Mouse (Mus musculus): Measurements from ENCODE around the gene Rere. TPM values are rescaled to one million over a fixed set of nuclear protein-coding genes. Genes with fewer than 3 reads are reported as not detected.

The Rere gene
- polyA plus RNA-seq, 1 experiment from 2014 or later, result 30.3 TPM

GRCm38 (mm10) chr4:150414296-150414695 lies 132.8 kb downstream of the Rere start:
- H3K4me1 ChIP-seq (replicated peaks; ENCODE audit: control insufficient read depth, insufficient read depth, low read length), result no peaks in the 10 kb centered on the region; the same call in 1 of the 2 replicates
- no peaks in the 10 kb centered on the region; the same call in 1 of the 2 replicates for H3K36me3 ChIP-seq (ENCODE audit: control insufficient read depth, insufficient read depth, low read length)
- H3K9ac ChIP-seq (ENCODE audit: low read length), result no peak overlapping the region
- no peaks in the 10 kb centered on the region for H3K27me3 ChIP-seq (ENCODE audit: control insufficient read depth, insufficient read depth, low read depth, low read length)
- WGBS, result 52% methylated on average over 5 of the region's 5 CpGs
- H3K9me3 ChIP-seq (ENCODE audit: control insufficient read depth, low read length), result no peaks in the 10 kb centered on the region
- H3K27ac ChIP-seq (ENCODE audit: low read length), result no peak overlapping the region
- H3K4me2 ChIP-seq (ENCODE audit: low read depth, low read length), result no peak overlapping the region
- ATAC-seq (ENCODE audit: low read depth), result no peak
- H3K4me3 ChIP-seq (ENCODE audit: low read length), result no peak overlapping the region

GRCm38 (mm10) chr4:150414759-150415158 lies 133.3 kb downstream of the Rere start:
- Histone ChIP-seq H3K4me3 (ENCODE audit: low read length) (no peak overlapping the region), H3K36me3 (ENCODE audit: control insufficient read depth, insufficient read depth, low read length) (no peaks in the 10 kb centered on the region; the same call in 1 of the 2 replicates), H3K9me3 (ENCODE audit: control insufficient read depth, low read length) (no peaks in the 10 kb centered on the region), H3K27me3 (ENCODE audit: control insufficient read depth, insufficient read depth, low read depth, low read length) (no peaks in the 10 kb centered on the region), H3K4me1 (replicated peaks; ENCODE audit: control insufficient read depth, insufficient read depth, low read length) (no peaks in the 10 kb centered on the region; the same call in 1 of the 2 replicates), H3K27ac (ENCODE audit: low read length) (no peak overlapping the region), H3K9ac (ENCODE audit: low read length) (no peak overlapping the region), H3K4me2 (ENCODE audit: low read depth, low read length) (no peak overlapping the region)
- WGBS, result 76% methylated on average over 1 of the region's 1 CpGs
- no peak for ATAC-seq (ENCODE audit: low read depth)

DNA sequence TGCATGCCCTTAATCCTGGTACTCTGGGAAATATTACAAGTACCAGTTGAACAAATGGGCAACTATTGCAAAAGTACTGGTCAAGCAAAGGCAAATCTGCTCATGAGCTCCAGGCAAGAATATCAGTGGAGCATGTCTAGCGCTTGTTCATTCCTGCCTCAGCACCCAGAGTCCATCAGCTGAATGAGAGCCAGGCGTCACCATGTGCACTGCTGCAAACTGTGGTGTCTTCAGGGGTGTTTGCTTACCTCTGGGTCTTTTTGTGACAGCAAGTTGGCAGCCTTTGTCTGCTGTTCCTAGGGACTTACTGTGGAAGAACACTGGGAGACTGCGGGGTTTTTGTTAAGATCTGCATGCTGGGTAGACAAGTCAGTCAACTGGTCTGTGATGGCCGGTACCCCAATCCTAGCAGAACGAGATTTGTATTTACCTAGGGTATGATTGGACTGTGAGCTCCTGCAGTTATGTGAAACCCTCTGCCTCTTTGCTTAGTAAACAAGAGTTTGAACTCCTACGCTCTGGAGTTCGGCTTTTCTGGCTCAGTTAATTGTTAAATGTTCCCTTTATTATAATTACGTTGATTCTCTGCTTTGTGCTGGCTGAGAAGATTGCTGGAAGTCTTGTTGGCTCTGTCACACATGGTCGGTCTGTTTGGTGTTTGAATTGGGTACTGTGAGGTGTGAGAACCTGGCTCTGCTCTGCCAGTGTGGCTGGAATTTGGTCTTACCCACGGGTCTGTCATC lies 134.0 kb downstream of the Rere start:
- H3K27me3 ChIP-seq (ENCODE audit: control insufficient read depth, insufficient read depth, low read depth, low read length), result no peaks in the 10 kb centered on the region
- no peak overlapping the region for H3K27ac ChIP-seq (ENCODE audit: low read length)
- no peaks in the 10 kb centered on the region for H3K9me3 ChIP-seq (ENCODE audit: control insufficient read depth, low read length)
- H3K4me2 ChIP-seq (ENCODE audit: low read depth, low read length), result no peak overlapping the region
- ATAC-seq (ENCODE audit: low read depth), result peak; percentile 69
- H3K4me3 ChIP-seq (ENCODE audit: low read length), result no peak overlapping the region
- no peaks in the 10 kb centered on the region for H3K36me3 ChIP-seq (ENCODE audit: control insufficient read depth, insufficient read depth, low read length)
- 55% methylated on average over 10 of the region's 10 CpGs for WGBS
- H3K9ac ChIP-seq (ENCODE audit: low read length), result no peak overlapping the region
- no peaks in the 10 kb centered on the region; the same call in 1 of the 2 replicates for H3K4me1 ChIP-seq (replicated peaks; ENCODE audit: control insufficient read depth, insufficient read depth, low read length)

- no peak for ATAC-seq (ENCODE audit: low read depth)
- WGBS, result 80% methylated on average over 10 of the region's 10 CpGs
These were observed 139.3 kb downstream of the Rere start for GRCm38 (mm10) chr4:150420576-150421263.

DNA sequence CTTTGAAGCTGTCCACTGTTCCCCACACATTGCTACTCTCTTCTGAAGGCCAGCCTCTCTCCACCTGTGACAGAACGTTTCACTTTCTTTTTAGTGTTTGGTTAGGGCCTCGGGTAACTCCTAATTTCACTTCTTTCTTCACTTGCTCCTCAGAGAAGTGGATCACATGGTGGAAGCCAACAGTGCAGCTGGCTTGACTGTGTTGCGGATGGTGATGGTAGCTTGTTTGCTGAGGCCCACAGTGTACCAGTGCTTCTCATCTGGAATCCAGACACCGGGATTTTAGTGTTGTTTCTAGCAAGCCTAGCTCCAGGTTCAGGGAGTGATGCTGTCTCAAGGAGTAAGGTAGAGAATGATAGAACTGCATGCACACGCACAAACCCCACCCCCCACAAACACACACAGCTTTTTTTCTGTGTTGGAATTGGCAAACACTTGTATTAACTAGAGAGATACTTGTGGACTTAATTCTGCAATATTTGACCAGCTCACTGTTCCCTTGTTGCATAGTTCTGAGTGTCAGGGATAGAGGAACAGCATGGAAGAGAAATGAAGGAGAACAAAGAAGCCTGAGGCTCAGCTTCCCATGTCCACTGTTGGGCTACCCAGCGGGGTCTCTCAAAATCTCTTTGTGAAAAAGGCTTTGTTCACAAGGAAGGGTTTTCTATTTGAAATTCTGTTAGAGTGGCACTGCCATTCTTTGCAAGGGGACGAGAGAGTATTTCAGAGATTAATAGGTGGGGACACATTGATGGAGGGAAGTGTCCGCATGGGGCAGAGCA lies 144.8 kb downstream of the Rere start:
- peak; percentile 38 for ATAC-seq (ENCODE audit: low read depth)
- H3K4me1 ChIP-seq (replicated peaks; ENCODE audit: control insufficient read depth, insufficient read depth, low read length), result peaks cover 9% of the 10 kb centered on the region
- H3K4me2 ChIP-seq (ENCODE audit: low read depth, low read length), result 0 out of 2 replicates have a peak overlapping the region, but pooled peaks have one; percentile 9
- no peaks in the 10 kb centered on the region for H3K36me3 ChIP-seq (ENCODE audit: control insufficient read depth, insufficient read depth, low read length)
- H3K27me3 ChIP-seq (ENCODE audit: control insufficient read depth, insufficient read depth, low read depth, low read length), result no peaks in the 10 kb centered on the region
- 47% methylated on average over 8 of the region's 8 CpGs for WGBS
- 0 out of 2 replicates have a peak overlapping the region, but pooled peaks have one; percentile 16 for H3K27ac ChIP-seq (ENCODE audit: low read length)
- H3K9ac ChIP-seq (ENCODE audit: low read length), result no peak overlapping the region
- H3K4me3 ChIP-seq (ENCODE audit: low read length), result no peak overlapping the region
- no peaks in the 10 kb centered on the region for H3K9me3 ChIP-seq (ENCODE audit: control insufficient read depth, low read length)

More at GRCm38 (mm10) chr4:150420576-150421263, 139.3 kb downstream of the Rere start:
- Histone ChIP-seq H3K27me3 (ENCODE audit: control insufficient read depth, insufficient read depth, low read depth, low read length) (no peaks in the 10 kb centered on the region), H3K9me3 (ENCODE audit: control insufficient read depth, low read length) (no peaks in the 10 kb centered on the region), H3K4me2 (ENCODE audit: low read depth, low read length) (no peak overlapping the region), H3K9ac (ENCODE audit: low read length) (no peak overlapping the region), H3K4me3 (ENCODE audit: low read length) (no peak overlapping the region), H3K4me1 (replicated peaks; ENCODE audit: control insufficient read depth, insufficient read depth, low read length) (no peaks in the 10 kb centered on the region; the same call in 1 of the 2 replicates), H3K36me3 (ENCODE audit: control insufficient read depth, insufficient read depth, low read length) (no peaks in the 10 kb centered on the region; the same call in 1 of the 2 replicates), H3K27ac (ENCODE audit: low read length) (no peak overlapping the region)

- ATAC-seq (ENCODE audit: low read depth), result no peak
- Histone ChIP-seq H3K4me1 (replicated peaks; ENCODE audit: control insufficient read depth, insufficient read depth, low read length) (peaks cover 9% of the 10 kb centered on the region), H3K4me2 (ENCODE audit: low read depth, low read length) (no peak overlapping the region), H3K27ac (ENCODE audit: low read length) (no peak overlapping the region; the same call in 1 of the 2 replicates), H3K9me3 (ENCODE audit: control insufficient read depth, low read length) (no peaks in the 10 kb centered on the region), H3K9ac (ENCODE audit: low read length) (no peak overlapping the region), H3K4me3 (ENCODE audit: low read length) (no peak overlapping the region), H3K36me3 (ENCODE audit: control insufficient read depth, insufficient read depth, low read length) (no peaks in the 10 kb centered on the region), H3K27me3 (ENCODE audit: control insufficient read depth, insufficient read depth, low read depth, low read length) (no peaks in the 10 kb centered on the region)
- 46% methylated on average over 5 of the region's 5 CpGs for WGBS
These were observed 145.5 kb downstream of the Rere start for GRCm38 (mm10) chr4:150426880-150427476.

- H3K36me3 ChIP-seq (ENCODE audit: control insufficient read depth, insufficient read depth, low read length), result no peaks in the 10 kb centered on the region; the same call in 1 of the 2 replicates
- H3K27me3 ChIP-seq (ENCODE audit: control insufficient read depth, insufficient read depth, low read depth, low read length), result no peaks in the 10 kb centered on the region
- WGBS, result 71% methylated on average over 3 of the region's 4 CpGs
- H3K4me3 ChIP-seq (ENCODE audit: low read length), result no peak overlapping the region
- no peak overlapping the region for H3K9ac ChIP-seq (ENCODE audit: low read length)
- H3K4me1 ChIP-seq (replicated peaks; ENCODE audit: control insufficient read depth, insufficient read depth, low read length), result peaks cover 9% of the 10 kb centered on the region
- H3K4me2 ChIP-seq (ENCODE audit: low read depth, low read length), result no peak overlapping the region
- ATAC-seq (ENCODE audit: low read depth), result no peak
- H3K27ac ChIP-seq (ENCODE audit: low read length), result no peak overlapping the region
- no peaks in the 10 kb centered on the region for H3K9me3 ChIP-seq (ENCODE audit: control insufficient read depth, low read length)
These were observed 147.3 kb downstream of the Rere start for GRCm38 (mm10) chr4:150428762-150429161.

- Histone ChIP-seq H3K9me3 (ENCODE audit: control insufficient read depth, low read length) (no peaks in the 10 kb centered on the region), H3K4me3 (ENCODE audit: low read length) (no peak overlapping the region), H3K9ac (ENCODE audit: low read length) (no peak overlapping the region), H3K4me2 (ENCODE audit: low read depth, low read length) (no peak overlapping the region), H3K27ac (ENCODE audit: low read length) (no peak overlapping the region), H3K27me3 (ENCODE audit: control insufficient read depth, insufficient read depth, low read depth, low read length) (no peaks in the 10 kb centered on the region), H3K4me1 (replicated peaks; ENCODE audit: control insufficient read depth, insufficient read depth, low read length) (no peaks in the 10 kb centered on the region), H3K36me3 (ENCODE audit: control insufficient read depth, insufficient read depth, low read length) (no peaks in the 10 kb centered on the region; the same call in 1 of the 2 replicates)
- 84% methylated on average over 5 of the region's 5 CpGs for WGBS
- no peak for ATAC-seq (ENCODE audit: low read depth)
These were observed 152.6 kb downstream of the Rere start for GRCm38 (mm10) chr4:150433827-150434574.

Data from lung, embryonic 16.5 days (tissue).